Mouse (Mus musculus): Measurements from ENCODE around the gene Hist1h3g.

Gene Hist1h3g

DNA sequence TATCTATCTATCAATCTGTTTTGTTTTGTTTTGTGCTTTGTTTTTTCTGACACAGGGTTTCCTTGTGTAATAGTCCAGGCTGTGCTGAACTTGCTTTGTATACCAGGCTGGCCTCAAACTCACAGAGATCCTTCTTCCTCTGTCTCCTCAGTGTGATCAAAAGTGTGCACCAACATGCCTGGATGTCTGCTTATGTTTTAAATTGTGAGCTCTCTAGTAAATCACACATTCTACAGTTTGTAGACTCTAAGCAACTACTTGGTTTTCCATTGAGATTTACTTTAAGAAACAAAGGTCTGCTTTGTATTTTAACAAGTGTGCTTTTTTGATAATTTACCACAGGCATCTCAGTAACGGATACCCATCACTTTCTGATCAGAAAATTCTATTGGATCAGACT is 42.6 kb downstream of the Hist1h3g start:
- Histone ChIP-seq H3K36me3 (ENCODE audit: insufficient read depth, low read length) (no peaks in the 10 kb centered on the region), H3K4me1 (replicated peaks; ENCODE audit: low read depth, low read length) (peaks cover 33% of the 10 kb centered on the region), H3K4me3 (replicated peaks; ENCODE audit: low read length) (no peak overlapping the region), H3K27me3 (ENCODE audit: insufficient read depth, low read length) (no peaks in the 10 kb centered on the region), H3K9me3 (ENCODE audit: low read length) (no peaks in the 10 kb centered on the region)
- TF ChIP-seq NANOG (IDR thresholded peaks at IDR 0.05; ENCODE audit: borderline replicate concordance, low read length) (no peak), CTCF (conservative IDR thresholded peaks at IDR 0.05; ENCODE audit: low read length) (no peak), POU5F1 (IDR thresholded peaks at IDR 0.05; ENCODE audit: borderline replicate concordance, low read length) (no peak)

DNA sequence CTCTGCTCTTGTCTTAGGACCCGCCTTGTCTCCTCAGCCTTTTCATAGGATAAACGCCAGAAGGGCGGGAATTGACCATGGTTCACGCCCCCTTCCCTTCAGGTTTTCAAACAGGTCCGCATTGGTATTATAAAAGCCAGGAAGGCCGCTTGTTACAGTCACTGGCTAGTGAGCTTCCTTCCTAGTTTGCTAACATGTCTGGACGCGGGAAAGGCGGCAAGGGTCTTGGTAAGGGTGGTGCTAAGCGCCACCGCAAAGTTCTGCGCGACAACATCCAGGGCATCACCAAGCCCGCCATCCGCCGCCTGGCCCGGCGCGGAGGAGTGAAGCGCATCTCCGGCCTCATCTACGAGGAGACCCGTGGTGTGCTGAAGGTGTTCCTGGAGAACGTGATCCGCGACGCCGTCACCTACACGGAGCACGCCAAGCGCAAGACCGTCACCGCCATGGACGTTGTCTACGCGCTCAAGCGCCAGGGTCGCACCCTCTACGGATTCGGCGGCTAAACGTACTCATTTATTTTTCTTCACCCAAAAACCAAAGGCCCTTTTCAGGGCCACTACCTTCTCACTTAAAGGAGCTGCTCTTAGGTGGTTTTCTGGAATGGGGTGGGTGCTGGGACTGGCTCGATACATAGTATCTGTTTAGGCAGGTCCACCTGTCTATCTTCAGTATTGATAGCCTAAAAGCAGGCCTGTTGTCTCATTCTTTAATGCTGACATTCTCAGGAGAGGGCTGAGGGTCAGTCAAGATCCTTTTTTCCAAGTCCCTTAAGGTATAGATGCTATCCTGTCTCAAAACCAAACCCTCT is 46.4 kb downstream of the Hist1h3g start, which contains the start of gene Hist1h4d:
Hist1h4d (plus strand) TSS at position 191 of the 811 bp plus-strand sequence.
- H3K9me3 ChIP-seq (ENCODE audit: low read length) = no peaks in the 10 kb centered on the region
- peak within 1 kb of the TSS; percentile 80 for H3K4me3 ChIP-seq (replicated peaks; ENCODE audit: low read length)
- H3K27me3 ChIP-seq (ENCODE audit: insufficient read depth, low read length) = no peaks in the 10 kb centered on the region
- H3K36me3 ChIP-seq (ENCODE audit: insufficient read depth, low read length) = no peaks in the 10 kb centered on the region
- TF ChIP-seq CTCF (conservative IDR thresholded peaks at IDR 0.05; ENCODE audit: low read length) (no peak), NANOG (IDR thresholded peaks at IDR 0.05; ENCODE audit: borderline replicate concordance, low read length) (no peak), POU5F1 (IDR thresholded peaks at IDR 0.05; ENCODE audit: borderline replicate concordance, low read length) (no peak)
- H3K4me1 ChIP-seq (replicated peaks; ENCODE audit: low read depth, low read length) = peaks cover 47% of the 10 kb centered on the region

DNA sequence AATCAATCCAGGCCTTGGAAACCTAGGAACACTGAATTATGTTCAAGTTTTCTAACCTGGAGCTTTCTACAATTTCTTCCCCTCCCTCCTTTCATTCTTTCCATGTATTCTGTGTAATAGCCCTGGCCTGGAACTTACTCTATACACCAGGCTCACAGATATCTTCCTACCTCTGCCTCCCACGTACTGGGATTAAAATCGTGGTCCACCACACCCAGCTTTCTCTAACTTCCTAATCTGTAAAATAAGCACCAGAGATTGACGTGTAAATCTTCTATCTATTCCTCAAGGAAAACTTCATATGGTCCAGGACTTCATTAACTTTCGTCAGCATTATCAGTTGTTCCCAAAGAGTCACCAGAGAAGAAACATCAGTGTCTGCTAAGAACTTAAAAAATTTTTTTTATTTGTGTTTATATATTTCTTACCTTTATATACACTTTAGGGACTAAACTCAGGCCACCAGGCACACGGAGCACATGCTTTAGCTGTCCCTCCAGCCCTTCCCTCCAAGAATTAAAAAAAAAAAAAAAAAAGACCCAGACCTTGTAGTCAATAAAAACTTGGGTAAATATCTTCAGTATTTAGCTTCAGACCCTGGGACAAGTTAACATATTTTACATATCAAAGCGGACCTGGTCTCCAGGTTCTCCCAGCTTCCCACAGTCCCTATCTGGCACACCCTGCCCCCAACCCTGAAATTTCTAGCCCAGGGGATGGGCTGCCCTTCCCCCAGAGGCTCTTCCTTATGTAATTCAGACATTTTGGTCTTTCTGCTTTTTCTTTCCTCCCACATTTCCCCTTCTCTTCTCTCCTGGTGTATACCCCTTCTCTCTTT is 47.2 kb downstream of the Hist1h3g start:
- peak overlapping the region; percentile 80 for H3K4me3 ChIP-seq (replicated peaks; ENCODE audit: low read length)
- H3K27me3 ChIP-seq (ENCODE audit: insufficient read depth, low read length) = no peaks in the 10 kb centered on the region
- peaks cover 45% of the 10 kb centered on the region for H3K4me1 ChIP-seq (replicated peaks; ENCODE audit: low read depth, low read length)
- H3K36me3 ChIP-seq (ENCODE audit: insufficient read depth, low read length) = no peaks in the 10 kb centered on the region
- TF ChIP-seq POU5F1 (IDR thresholded peaks at IDR 0.05; ENCODE audit: borderline replicate concordance, low read length) (no peak), CTCF (conservative IDR thresholded peaks at IDR 0.05; ENCODE audit: low read length) (no peak), NANOG (IDR thresholded peaks at IDR 0.05; ENCODE audit: borderline replicate concordance, low read length) (no peak)
- no peaks in the 10 kb centered on the region for H3K9me3 ChIP-seq (ENCODE audit: low read length)

DNA sequence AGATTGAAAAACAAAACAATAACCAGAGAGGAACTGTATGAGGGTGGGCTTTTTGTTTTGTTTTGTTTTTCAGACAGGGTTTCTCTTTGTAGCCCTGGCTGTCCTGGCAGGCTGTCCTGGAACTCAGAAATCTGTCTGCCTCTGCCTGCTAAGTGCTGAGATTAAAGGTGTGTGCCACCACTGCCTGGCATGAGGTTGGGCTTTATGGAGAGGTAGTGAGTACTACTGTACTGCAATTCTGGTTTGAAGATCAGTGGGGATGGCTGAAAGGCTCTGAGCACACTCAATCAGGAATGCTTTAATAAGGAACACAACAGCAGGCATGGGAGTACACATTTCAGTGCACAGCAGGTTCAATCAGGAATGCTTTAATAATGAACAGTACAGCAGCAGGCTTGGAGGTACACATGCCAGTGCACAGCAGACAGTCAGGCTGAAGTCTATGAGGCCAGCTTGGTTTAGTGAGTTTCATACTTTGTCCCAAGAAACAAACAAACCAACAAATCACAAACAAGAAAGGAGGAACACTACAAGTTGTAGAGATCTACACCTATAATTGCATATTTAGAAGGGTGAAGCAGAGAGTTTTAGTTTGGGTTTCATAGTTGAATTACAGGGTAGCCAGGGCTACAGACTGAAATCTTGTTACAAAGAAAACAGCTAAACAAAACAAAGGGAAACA is 48.3 kb downstream of the Hist1h3g start:
- TF ChIP-seq CTCF (conservative IDR thresholded peaks at IDR 0.05; ENCODE audit: low read length) (no peak), NANOG (IDR thresholded peaks at IDR 0.05; ENCODE audit: borderline replicate concordance, low read length) (no peak), POU5F1 (IDR thresholded peaks at IDR 0.05; ENCODE audit: borderline replicate concordance, low read length) (no peak)
- Histone ChIP-seq H3K4me3 (replicated peaks; ENCODE audit: low read length) (peak overlapping the region; percentile 80; the same call in 1 of the 2 replicates), H3K4me1 (replicated peaks; ENCODE audit: low read depth, low read length) (peaks cover 53% of the 10 kb centered on the region), H3K27me3 (ENCODE audit: insufficient read depth, low read length) (no peaks in the 10 kb centered on the region), H3K9me3 (ENCODE audit: low read length) (no peaks in the 10 kb centered on the region), H3K36me3 (ENCODE audit: insufficient read depth, low read length) (no peaks in the 10 kb centered on the region)

- Histone ChIP-seq H3K4me1 (replicated peaks; ENCODE audit: low read depth, low read length) (peaks cover 61% of the 10 kb centered on the region), H3K27me3 (ENCODE audit: insufficient read depth, low read length) (no peaks in the 10 kb centered on the region), H3K36me3 (ENCODE audit: insufficient read depth, low read length) (no peaks in the 10 kb centered on the region), H3K9me3 (ENCODE audit: low read length) (no peaks in the 10 kb centered on the region), H3K4me3 (replicated peaks; ENCODE audit: low read length) (peak overlapping the region; percentile 70)
- TF ChIP-seq CTCF (conservative IDR thresholded peaks at IDR 0.05; ENCODE audit: low read length) (no peak), NANOG (IDR thresholded peaks at IDR 0.05; ENCODE audit: borderline replicate concordance, low read length) (no peak), POU5F1 (IDR thresholded peaks at IDR 0.05; ENCODE audit: borderline replicate concordance, low read length) (no peak)
These were observed 49.1 kb downstream of the Hist1h3g start for GRCm38 (mm10) chr13:23584331-23584730.

DNA sequence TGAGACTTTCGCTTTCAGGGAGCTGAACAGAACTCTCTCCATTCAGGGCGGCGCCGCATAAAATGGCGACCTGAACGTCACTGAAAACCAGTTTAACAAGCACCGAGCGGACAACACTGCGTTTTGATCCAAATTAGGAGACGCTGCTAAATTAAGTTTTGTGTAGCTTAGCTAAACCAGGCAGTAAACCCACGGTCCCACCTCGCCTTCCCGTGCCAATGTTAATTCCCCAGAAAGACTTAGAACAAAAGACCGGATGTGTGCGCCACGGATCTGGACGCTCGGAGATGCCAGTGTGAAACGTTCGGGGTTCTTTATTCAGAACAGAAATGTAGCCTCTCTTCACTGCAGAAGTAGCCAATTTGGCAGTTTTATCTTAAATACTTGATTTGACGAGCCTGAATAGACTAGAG is 49.8 kb downstream of the Hist1h3g start:
- peaks cover 61% of the 10 kb centered on the region for H3K4me1 ChIP-seq (replicated peaks; ENCODE audit: low read depth, low read length)
- TF ChIP-seq NANOG (IDR thresholded peaks at IDR 0.05; ENCODE audit: borderline replicate concordance, low read length) (no peak), CTCF (conservative IDR thresholded peaks at IDR 0.05; ENCODE audit: low read length) (no peak), POU5F1 (IDR thresholded peaks at IDR 0.05; ENCODE audit: borderline replicate concordance, low read length) (no peak)
- H3K27me3 ChIP-seq (ENCODE audit: insufficient read depth, low read length) = no peaks in the 10 kb centered on the region
- H3K36me3 ChIP-seq (ENCODE audit: insufficient read depth, low read length) = no peaks in the 10 kb centered on the region
- peak overlapping the region; percentile 70 for H3K4me3 ChIP-seq (replicated peaks; ENCODE audit: low read length)
- no peaks in the 10 kb centered on the region for H3K9me3 ChIP-seq (ENCODE audit: low read length)

Measured in E14TG2a.4 (cell line).